In genomic region chr2:167852582-167852981, GRCm38 (mm10) we compare ENCODE assay signal across 10 mouse cellular contexts.
DNase-seq lines count a peak whose midpoint lies in the region; ATAC-seq and TF ChIP-seq lines count a peak whose summit lies in the region.
"Had no signal": no experiment of that assay in that cellular context is flagged by ENCODE, and none has a peak within 500 bp of the region (broad histone marks: within the 10 kb centered on the region; RNA-seq: fewer than 3 reads in every experiment).

No protein-coding gene starts in this region.

- H3K36me3 ChIP-seq in heart, adult 2 months (ENCODE audit: control insufficient read depth, insufficient read depth, low read length) = no peaks in the 10 kb centered on the region
- H3K36me3 ChIP-seq: forebrain, embryonic 15.5 days had no signal

- no peak for TF ChIP-seq CTCF in heart, adult 2 months (IDR thresholded peaks at IDR 0.05)

- DNase-seq in heart, adult 2 months = peak; percentile 59 to 70
- DNase-seq in heart, postnatal 25 days (ENCODE audit: low spot score) = no peak
- DNase-seq in adipocyte (ENCODE audit: low spot score) = peak; percentile 87
- peak; percentile 95 for DNase-seq in adrenal gland, postnatal 25 days
- peak; percentile 77 for DNase-seq in kidney, postnatal 14 days
- DNase-seq in frontal cortex, adult 2 months (ENCODE audit: extremely low spot score in 1 of 2, low spot score in 1 of 2) = no peak
- DNase-seq in right cerebral cortex, adult 2 months (ENCODE audit: low spot score in 2 of 2) = no peak
- DNase-seq: heart, postnatal 4 days had no signal

- peak overlapping the region; percentile 55 for H3K9ac ChIP-seq in heart, adult 2 months (ENCODE audit: low read depth, low read length)
- H3K9ac ChIP-seq: forebrain, embryonic 15.5 days had no signal

- H3K27ac ChIP-seq in heart, adult 2 months = peak overlapping the region; percentile 88
- H3K27ac ChIP-seq: forebrain, embryonic 15.5 days had no signal

- TF ChIP-seq POLR2A in heart, adult 2 months (IDR thresholded peaks at IDR 0.05; ENCODE audit: insufficient read depth, low read depth, low read length) = no peak

- peaks cover 26% of the 10 kb centered on the region for H3K4me1 ChIP-seq in heart, adult 2 months (ENCODE audit: control insufficient read depth, insufficient read depth, low read length)
- H3K4me1 ChIP-seq: forebrain, embryonic 15.5 days had no signal

- 68% methylated on average over 9 of the region's 9 CpGs for WGBS in heart, adult 2 months

- no peaks in the 10 kb centered on the region for H3K27me3 ChIP-seq in heart, adult 2 months (ENCODE audit: control insufficient read depth, insufficient read depth, low read length)
- H3K27me3 ChIP-seq: forebrain, embryonic 15.5 days had no signal

- peak; percentile 42; the same call in 1 of the 2 replicates for TF ChIP-seq EP300 in heart, adult 2 months (IDR thresholded peaks at IDR 0.05; ENCODE audit: insufficient read depth, low read depth, low read length)

- ATAC-seq in erythroid progenitor cell, adult 5-6 weeks (replicated peaks; ENCODE audit: low FRiP score, poor library complexity, severe bottlenecking) = no peak
- ATAC-seq: forebrain, embryonic 15.5 days had no signal

- no peaks in the 10 kb centered on the region for H3K79me2 ChIP-seq in heart, adult 2 months (replicated peaks; ENCODE audit: control insufficient read depth, insufficient read depth, low read length)

- no peak overlapping the region for H3K4me3 ChIP-seq in heart, adult 2 months
- H3K4me3 ChIP-seq: forebrain, embryonic 15.5 days had no signal

- intact Hi-C loops in heart, adult 2 months (cut with DNase I) = loop anchor here (10.0 kb wide), 1 partner anchor 88 kb away; no protein-coding TSS in a partner anchor
- intact Hi-C loops in heart, postnatal 25 days (cut with DNase I) = no loop called here

Comparison
In these comparisons a context has a peak if more than half of its experiments do, and no peak if none do; other contexts are left out.
1. DNase-seq: peak in heart, adult 2 months (2 of 2), adipocyte (single experiment), adrenal gland, postnatal 25 days (single experiment) and kidney, postnatal 14 days (single experiment); none in heart, postnatal 25 days (single experiment), frontal cortex, adult 2 months (0 of 2) and right cerebral cortex, adult 2 months (0 of 2).